Mouse (Mus musculus): ENCODE results near the gene Tmem132b. TPM values are rescaled to one million over a fixed set of nuclear protein-coding genes. Genes with fewer than 3 reads are reported as not detected.

Gene Tmem132b
- polyA plus RNA-seq, 1 experiment from 2014 or later: 2.7 TPM

- Histone ChIP-seq H3K4me1 (replicated peaks) (peaks cover 30% of the 10 kb centered on the region), H3K27ac (peak overlapping the region; percentile 15; the same call in 1 of the 2 replicates), H3K4me3 (replicated peaks) (no peak overlapping the region), H3K9me3 (no peaks in the 10 kb centered on the region), H3K9ac (replicated peaks) (no peak overlapping the region), H3K4me2 (replicated peaks) (no peak overlapping the region), H3K36me3 (no peaks in the 10 kb centered on the region), H3K27me3 (no peaks in the 10 kb centered on the region)
- WGBS: 21% methylated on average over 13 of the region's 13 CpGs
- no peak for ATAC-seq
These were observed 14.7 kb downstream of the Tmem132b start for GRCm38 (mm10) chr5:125546293-125546692.

- Histone ChIP-seq H3K27me3 (no peaks in the 10 kb centered on the region), H3K4me3 (replicated peaks) (no peak overlapping the region), H3K27ac (0 out of 2 replicates have a peak overlapping the region, but pooled peaks have one; percentile 44), H3K4me2 (replicated peaks) (0 out of 2 replicates have a peak overlapping the region, but pooled peaks have one; percentile 7), H3K36me3 (no peaks in the 10 kb centered on the region), H3K4me1 (replicated peaks) (peaks cover 27% of the 10 kb centered on the region), H3K9me3 (no peaks in the 10 kb centered on the region), H3K9ac (replicated peaks) (peak overlapping the region; percentile 46; the same call in 1 of the 2 replicates)
- 22% methylated on average over 11 of the region's 11 CpGs for WGBS
- ATAC-seq: peak; percentile 40; the same call in 1 of the 2 replicates
These were observed 18.3 kb downstream of the Tmem132b start for GRCm38 (mm10) chr5:125549750-125550489.

- no peak for ATAC-seq
- Histone ChIP-seq H3K4me1 (replicated peaks) (no peaks in the 10 kb centered on the region), H3K27ac (no peak overlapping the region), H3K9ac (replicated peaks) (no peak overlapping the region), H3K27me3 (no peaks in the 10 kb centered on the region), H3K4me2 (replicated peaks) (no peak overlapping the region), H3K36me3 (no peaks in the 10 kb centered on the region), H3K4me3 (replicated peaks) (no peak overlapping the region), H3K9me3 (no peaks in the 10 kb centered on the region)
- 76% methylated on average over 5 of the region's 5 CpGs for WGBS
These were observed 24.2 kb downstream of the Tmem132b start for GRCm38 (mm10) chr5:125555732-125556131.

- ATAC-seq: no peak
- Histone ChIP-seq H3K9ac (replicated peaks) (no peak overlapping the region), H3K9me3 (no peaks in the 10 kb centered on the region), H3K4me2 (replicated peaks) (no peak overlapping the region), H3K4me1 (replicated peaks) (no peaks in the 10 kb centered on the region), H3K27me3 (no peaks in the 10 kb centered on the region), H3K36me3 (no peaks in the 10 kb centered on the region), H3K4me3 (replicated peaks) (no peak overlapping the region), H3K27ac (no peak overlapping the region)
- 60% methylated on average over 6 of the region's 6 CpGs for WGBS
These were observed 31.9 kb downstream of the Tmem132b start for GRCm38 (mm10) chr5:125563492-125563891.

- no peak overlapping the region for H3K4me3 ChIP-seq (replicated peaks)
- no peak overlapping the region for H3K27ac ChIP-seq
- WGBS: 81% methylated on average over 11 of the region's 11 CpGs
- H3K9me3 ChIP-seq: no peaks in the 10 kb centered on the region
- no peaks in the 10 kb centered on the region for H3K27me3 ChIP-seq
- H3K36me3 ChIP-seq: no peaks in the 10 kb centered on the region
- ATAC-seq: no peak
- H3K4me2 ChIP-seq (replicated peaks): no peak overlapping the region
- no peak overlapping the region for H3K9ac ChIP-seq (replicated peaks)
- no peaks in the 10 kb centered on the region for H3K4me1 ChIP-seq (replicated peaks)
These were observed 34.2 kb downstream of the Tmem132b start for GRCm38 (mm10) chr5:125565725-125566124.

GRCm38 (mm10) chr5:125568457-125568856, 36.9 kb downstream of the Tmem132b start:
- ATAC-seq: no peak
- Histone ChIP-seq H3K9me3 (no peaks in the 10 kb centered on the region), H3K9ac (replicated peaks) (no peak overlapping the region)

GRCm38 (mm10) chr5:125572011-125572410, 40.4 kb downstream of the Tmem132b start:
- Histone ChIP-seq H3K4me1 (replicated peaks) (peaks cover 14% of the 10 kb centered on the region), H3K9me3 (no peaks in the 10 kb centered on the region), H3K27me3 (no peaks in the 10 kb centered on the region), H3K4me2 (replicated peaks) (no peak overlapping the region), H3K27ac (no peak overlapping the region), H3K9ac (replicated peaks) (no peak overlapping the region), H3K36me3 (no peaks in the 10 kb centered on the region), H3K4me3 (replicated peaks) (no peak overlapping the region)
- no peak for ATAC-seq
- WGBS: 91% methylated on average over 5 of the region's 5 CpGs

More at GRCm38 (mm10) chr5:125568457-125568856, 36.9 kb downstream of the Tmem132b start:
- Histone ChIP-seq H3K27me3 (no peaks in the 10 kb centered on the region), H3K27ac (no peak overlapping the region), H3K4me3 (replicated peaks) (no peak overlapping the region), H3K4me1 (replicated peaks) (no peaks in the 10 kb centered on the region), H3K36me3 (no peaks in the 10 kb centered on the region), H3K4me2 (replicated peaks) (no peak overlapping the region)

GRCm38 (mm10) chr5:125574886-125575285, 43.3 kb downstream of the Tmem132b start:
- Histone ChIP-seq H3K27ac (no peak overlapping the region), H3K9ac (replicated peaks) (no peak overlapping the region), H3K4me2 (replicated peaks) (no peak overlapping the region), H3K4me3 (replicated peaks) (no peak overlapping the region), H3K4me1 (replicated peaks) (peaks cover 18% of the 10 kb centered on the region), H3K36me3 (no peaks in the 10 kb centered on the region), H3K27me3 (no peaks in the 10 kb centered on the region), H3K9me3 (no peaks in the 10 kb centered on the region)
- under 1% methylated on average over 8 of the region's 8 CpGs for WGBS
- 0 out of 2 replicates have a peak, but pooled peaks have one; percentile 4 for ATAC-seq

- 88% methylated on average over 2 of the region's 2 CpGs for WGBS
These were observed 44.3 kb downstream of the Tmem132b start for GRCm38 (mm10) chr5:125575866-125576265.

GRCm38 (mm10) chr5:125578661-125579060, 47.1 kb downstream of the Tmem132b start:
- WGBS: 87% methylated on average over 13 of the region's 13 CpGs
- H3K9ac ChIP-seq (replicated peaks): no peak overlapping the region
- no peaks in the 10 kb centered on the region for H3K9me3 ChIP-seq
- peaks cover 18% of the 10 kb centered on the region for H3K4me1 ChIP-seq (replicated peaks)
- no peak overlapping the region for H3K4me2 ChIP-seq (replicated peaks)
- no peak overlapping the region for H3K4me3 ChIP-seq (replicated peaks)
- no peak overlapping the region for H3K27ac ChIP-seq
- H3K36me3 ChIP-seq: no peaks in the 10 kb centered on the region
- no peaks in the 10 kb centered on the region for H3K27me3 ChIP-seq
- ATAC-seq: no peak

More at GRCm38 (mm10) chr5:125575866-125576265, 44.3 kb downstream of the Tmem132b start:
- no peak overlapping the region for H3K27ac ChIP-seq
- H3K27me3 ChIP-seq: no peaks in the 10 kb centered on the region
- no peak overlapping the region for H3K9ac ChIP-seq (replicated peaks)
- H3K4me3 ChIP-seq (replicated peaks): no peak overlapping the region
- H3K36me3 ChIP-seq: no peaks in the 10 kb centered on the region
- no peak overlapping the region for H3K4me2 ChIP-seq (replicated peaks)
- ATAC-seq: no peak
- H3K4me1 ChIP-seq (replicated peaks): peaks cover 18% of the 10 kb centered on the region
- no peaks in the 10 kb centered on the region for H3K9me3 ChIP-seq

- Histone ChIP-seq H3K27ac (no peak overlapping the region), H3K4me3 (replicated peaks) (no peak overlapping the region), H3K4me1 (replicated peaks) (peaks cover 17% of the 10 kb centered on the region), H3K9me3 (no peaks in the 10 kb centered on the region), H3K27me3 (no peaks in the 10 kb centered on the region), H3K4me2 (replicated peaks) (no peak overlapping the region), H3K9ac (replicated peaks) (no peak overlapping the region), H3K36me3 (no peaks in the 10 kb centered on the region)
- ATAC-seq: no peak
- WGBS: 45% methylated on average over 4 of the region's 4 CpGs
These were observed 47.6 kb downstream of the Tmem132b start for GRCm38 (mm10) chr5:125579153-125579552.

GRCm38 (mm10) chr5:125583298-125583697, 51.7 kb downstream of the Tmem132b start:
- 79% methylated on average over 2 of the region's 2 CpGs for WGBS
- no peaks in the 10 kb centered on the region for H3K9me3 ChIP-seq

More at GRCm38 (mm10) chr5:125583298-125583697, 51.7 kb downstream of the Tmem132b start:
- no peaks in the 10 kb centered on the region for H3K36me3 ChIP-seq
- H3K27ac ChIP-seq: no peak overlapping the region
- H3K27me3 ChIP-seq: no peaks in the 10 kb centered on the region
- H3K9ac ChIP-seq (replicated peaks): no peak overlapping the region
- H3K4me1 ChIP-seq (replicated peaks): no peaks in the 10 kb centered on the region
- no peak overlapping the region for H3K4me3 ChIP-seq (replicated peaks)
- H3K4me2 ChIP-seq (replicated peaks): no peak overlapping the region
- no peak for ATAC-seq
